Mouse (Mus musculus) spleen, adult 12 weeks (tissue): ENCODE measurements around the gene Wdr13.

Experiments
- DNase-seq: peaks from one replicate; pipeline ENCODE4 v3.0.0; 2022; ENCODE audit warnings: low spot score

Wdr13 gene

GRCm38 (mm10) chrX:8132017-8132976, at the start of gene Wdr13:
TSS of gene Wdr13 (minus strand) at chrX:8132892.
- peak; percentile 78 for DNase-seq

- DNase-seq: no peak
These were observed 47.0 kb upstream of the Wdr13 start for GRCm38 (mm10) chrX:8179646-8180045.

- no peak for DNase-seq
These were observed 46.2 kb upstream of the Wdr13 start for GRCm38 (mm10) chrX:8178871-8179270.

GRCm38 (mm10) chrX:8175504-8176385, 43.1 kb upstream of the Wdr13 start, which contains the start of gene Tbc1d25:
TSS of gene Tbc1d25 (minus strand) at chrX:8176181.
- peak; percentile 77 for DNase-seq

- no peak for DNase-seq
These were observed 42.4 kb upstream of the Wdr13 start for GRCm38 (mm10) chrX:8175169-8175503.

- no peak for DNase-seq
These were observed 35.3 kb upstream of the Wdr13 start for GRCm38 (mm10) chrX:8167716-8168647.

- DNase-seq: no peak
These were observed 31.8 kb upstream of the Wdr13 start for GRCm38 (mm10) chrX:8164471-8164870.

GRCm38 (mm10) chrX:8163076-8163475, 30.4 kb upstream of the Wdr13 start:
- no peak for DNase-seq

- DNase-seq: peak; percentile 81
These were observed 12.7 kb upstream of the Wdr13 start, which contains the start of gene Rbm3 for GRCm38 (mm10) chrX:8145153-8145991. TSS of gene Rbm3 (minus strand) at chrX:8145880.

GRCm38 (mm10) chrX:8143750-8144149, 11.1 kb upstream of the Wdr13 start:
- DNase-seq: no peak

- no peak for DNase-seq
These were observed 10.3 kb upstream of the Wdr13 start for GRCm38 (mm10) chrX:8142948-8143347.

GRCm38 (mm10) chrX:8141058-8141457, 8.4 kb upstream of the Wdr13 start:
- no peak for DNase-seq

GRCm38 (mm10) chrX:8140446-8140845, 7.8 kb upstream of the Wdr13 start:
- no peak for DNase-seq

GRCm38 (mm10) chrX:8139480-8139879, 6.8 kb upstream of the Wdr13 start:
- no peak for DNase-seq

- no peak for DNase-seq
These were observed 3.2 kb upstream of the Wdr13 start for GRCm38 (mm10) chrX:8135886-8136285.

GRCm38 (mm10) chrX:8131393-8131792, 1.3 kb downstream of the Wdr13 start:
- DNase-seq: no peak

GRCm38 (mm10) chrX:8125235-8125634, 7.5 kb downstream of the Wdr13 start:
- no peak for DNase-seq

GRCm38 (mm10) chrX:8123821-8124470, 8.7 kb downstream of the Wdr13 start:
- DNase-seq: no peak

- DNase-seq: no peak
These were observed 15.4 kb downstream of the Wdr13 start for GRCm38 (mm10) chrX:8117264-8117663.

- no peak for DNase-seq
These were observed 17.4 kb downstream of the Wdr13 start for GRCm38 (mm10) chrX:8115275-8115674.
